Mouse (Mus musculus): ENCODE measurements around the gene Ube2q1. TPM values are rescaled to one million over a fixed set of nuclear protein-coding genes. Genes with fewer than 3 reads are reported as not detected.

The Ube2q1 gene
- polyA plus RNA-seq, 1 experiment = 53.0 TPM

GRCm38 (mm10) chr3:89774236-89774960 is 982 bp downstream of the Ube2q1 start:
- no peak for TF ChIP-seq GATA1 (IDR thresholded peaks at IDR 0.05; ENCODE audit: low read length)

GRCm38 (mm10) chr3:89776001-89776400 is 2.6 kb downstream of the Ube2q1 start:
- TF ChIP-seq GATA1 (IDR thresholded peaks at IDR 0.05; ENCODE audit: low read length) = no peak

GRCm38 (mm10) chr3:89780102-89780501 is 6.7 kb downstream of the Ube2q1 start:
- TF ChIP-seq GATA1 (IDR thresholded peaks at IDR 0.05; ENCODE audit: low read length) = no peak

GRCm38 (mm10) chr3:89781640-89782039 is 8.2 kb downstream of the Ube2q1 start:
- no peak for TF ChIP-seq GATA1 (IDR thresholded peaks at IDR 0.05; ENCODE audit: low read length)

- TF ChIP-seq GATA1 (IDR thresholded peaks at IDR 0.05; ENCODE audit: low read length) = no peak
These were observed 11.8 kb downstream of the Ube2q1 start for GRCm38 (mm10) chr3:89784991-89785753.

- TF ChIP-seq GATA1 (IDR thresholded peaks at IDR 0.05; ENCODE audit: low read length) = no peak
These were observed 12.9 kb downstream of the Ube2q1 start for GRCm38 (mm10) chr3:89786275-89786674.

- no peak for TF ChIP-seq GATA1 (IDR thresholded peaks at IDR 0.05; ENCODE audit: low read length)
These were observed 15.4 kb downstream of the Ube2q1 start for GRCm38 (mm10) chr3:89788680-89789352.

- no peak for TF ChIP-seq GATA1 (IDR thresholded peaks at IDR 0.05; ENCODE audit: low read length)
These were observed 21.2 kb downstream of the Ube2q1 start for GRCm38 (mm10) chr3:89794616-89795015.

- no peak for TF ChIP-seq GATA1 (IDR thresholded peaks at IDR 0.05; ENCODE audit: low read length)
These were observed 22.3 kb downstream of the Ube2q1 start for GRCm38 (mm10) chr3:89795746-89796145.

- TF ChIP-seq GATA1 (IDR thresholded peaks at IDR 0.05; ENCODE audit: low read length) = no peak
These were observed 22.9 kb downstream of the Ube2q1 start for GRCm38 (mm10) chr3:89796358-89796757.

- TF ChIP-seq GATA1 (IDR thresholded peaks at IDR 0.05; ENCODE audit: low read length) = no peak
These were observed 25.1 kb downstream of the Ube2q1 start for GRCm38 (mm10) chr3:89798518-89798917.

GRCm38 (mm10) chr3:89799476-89799875 is 26.1 kb downstream of the Ube2q1 start:
- no peak for TF ChIP-seq GATA1 (IDR thresholded peaks at IDR 0.05; ENCODE audit: low read length)

- no peak for TF ChIP-seq GATA1 (IDR thresholded peaks at IDR 0.05; ENCODE audit: low read length)
These were observed 27.5 kb downstream of the Ube2q1 start for GRCm38 (mm10) chr3:89800774-89801506.

GRCm38 (mm10) chr3:89801507-89801847 is 28.1 kb downstream of the Ube2q1 start:
- TF ChIP-seq GATA1 (IDR thresholded peaks at IDR 0.05; ENCODE audit: low read length) = no peak

- TF ChIP-seq GATA1 (IDR thresholded peaks at IDR 0.05; ENCODE audit: low read length) = no peak
These were observed 29.5 kb downstream of the Ube2q1 start for GRCm38 (mm10) chr3:89802876-89803275.

GRCm38 (mm10) chr3:89805179-89805578 is 31.8 kb downstream of the Ube2q1 start:
- TF ChIP-seq GATA1 (IDR thresholded peaks at IDR 0.05; ENCODE audit: low read length) = no peak
